Mouse (Mus musculus): ENCODE results near the gene Dync1li2. TPM values are rescaled to one million over a fixed set of nuclear protein-coding genes. Genes with fewer than 3 reads are reported as not detected.

The Dync1li2 gene
- polyA plus RNA-seq, 1 experiment: 45.0 TPM

DNA sequence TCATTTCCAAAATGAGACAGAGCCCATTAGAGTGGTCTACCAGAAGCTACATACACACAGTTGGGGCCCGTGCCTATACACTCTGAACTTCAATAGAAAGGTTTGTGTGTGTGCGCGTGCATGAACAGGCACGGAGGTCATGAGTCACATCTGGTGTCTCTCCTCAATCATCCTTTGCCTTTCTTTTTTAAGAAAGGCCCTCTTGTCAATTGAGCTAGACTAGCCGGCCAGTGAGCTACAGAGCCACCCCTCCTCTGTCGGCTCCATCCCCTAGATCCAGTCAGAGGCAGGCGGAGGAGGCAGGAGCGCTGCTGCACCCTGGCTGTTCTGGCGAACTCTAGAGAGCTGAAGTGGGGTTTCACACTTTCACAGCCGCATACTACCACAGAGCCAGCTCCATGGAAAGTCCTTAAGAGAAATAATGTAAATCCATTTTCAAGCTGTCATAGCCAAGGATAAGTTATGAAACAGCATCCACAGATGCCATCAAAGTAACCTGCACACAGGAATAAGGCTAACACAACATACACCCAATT lies 63.5 kb downstream of the Dync1li2 start:
- Histone ChIP-seq H3K79me2 (ENCODE audit: control insufficient read depth, insufficient read depth) (peaks cover 5% of the 10 kb centered on the region), H3K27me3 (ENCODE audit: control insufficient read depth, insufficient read depth, insufficient read length) (no peaks in the 10 kb centered on the region), H3K36me3 (ENCODE audit: control insufficient read depth, insufficient read depth) (no peaks in the 10 kb centered on the region), H3K4me2 (ENCODE audit: low read depth) (no peak overlapping the region), H3K4me3 (no peak overlapping the region), H3ac (ENCODE audit: control insufficient read depth, insufficient read length) (no peak overlapping the region)
- TF ChIP-seq SRF (IDR thresholded peaks at IDR 0.05; ENCODE audit: control insufficient read depth, insufficient read length, low read depth): no peak
- no peak for TF ChIP-seq MYOG (IDR thresholded peaks at IDR 0.05; ENCODE audit: control insufficient read depth in 1 of 3, insufficient read depth in 1 of 3, insufficient read length in 2 of 3, low read depth in 2 of 3)
- TF ChIP-seq POLR2AphosphoS2 (IDR thresholded peaks at IDR 0.05; ENCODE audit: insufficient read length, low read depth): no peak
- TF ChIP-seq TCF3 (IDR thresholded peaks at IDR 0.05; ENCODE audit: insufficient read length, low read depth): no peak
- TF ChIP-seq MYOD1 (IDR thresholded peaks at IDR 0.05; ENCODE audit: control insufficient read depth in 1 of 3, insufficient read length in 2 of 3, low read depth in 2 of 3): no peak
- no peak for TF ChIP-seq CEBPB (IDR thresholded peaks at IDR 0.05; ENCODE audit: insufficient read depth, poor library complexity, severe bottlenecking)
- TF ChIP-seq REST (IDR thresholded peaks at IDR 0.05; ENCODE audit: insufficient read depth, insufficient read length): no peak
- no peak for TF ChIP-seq TCF12 (IDR thresholded peaks at IDR 0.05; ENCODE audit: insufficient read depth, poor library complexity, severe bottlenecking)
- TF ChIP-seq E2F4 (IDR thresholded peaks at IDR 0.05; ENCODE audit: insufficient read depth): no peak
- no peak for TF ChIP-seq MAX (IDR thresholded peaks at IDR 0.05; ENCODE audit: low read depth)
- no peak for TF ChIP-seq USF1 (IDR thresholded peaks at IDR 0.05; ENCODE audit: low read depth)
- TF ChIP-seq POLR2A (IDR thresholded peaks at IDR 0.05; ENCODE audit: insufficient read length, low read depth): no peak

DNA sequence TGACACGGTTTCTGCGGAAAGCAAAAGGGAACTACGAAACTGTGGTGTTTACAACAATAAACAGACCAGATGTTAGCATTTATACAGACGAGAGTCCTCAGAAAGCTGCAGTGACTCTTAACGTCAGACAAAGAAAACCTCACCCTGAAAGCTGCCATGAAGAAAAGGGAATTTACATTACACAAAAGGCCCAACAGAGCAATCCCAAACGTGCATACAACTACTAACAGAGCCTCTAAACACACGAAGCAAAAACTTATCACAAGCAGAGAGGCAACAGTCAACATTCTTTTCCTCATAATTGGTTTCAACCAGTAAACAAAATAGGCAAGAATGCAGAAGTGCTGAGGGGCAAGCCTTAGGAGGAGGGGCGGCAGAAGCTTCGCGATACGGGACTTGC lies 66.2 kb downstream of the Dync1li2 start:
- TF ChIP-seq E2F4 (IDR thresholded peaks at IDR 0.05; ENCODE audit: insufficient read depth) (no peak), MYOG (IDR thresholded peaks at IDR 0.05; ENCODE audit: control insufficient read depth in 1 of 3, insufficient read depth in 1 of 3, insufficient read length in 2 of 3, low read depth in 2 of 3) (no peak), POLR2AphosphoS2 (IDR thresholded peaks at IDR 0.05; ENCODE audit: insufficient read length, low read depth) (no peak), POLR2A (IDR thresholded peaks at IDR 0.05; ENCODE audit: insufficient read length, low read depth) (no peak), TCF12 (IDR thresholded peaks at IDR 0.05; ENCODE audit: insufficient read depth, poor library complexity, severe bottlenecking) (no peak)
- Histone ChIP-seq H3ac (ENCODE audit: control insufficient read depth, insufficient read length) (no peak overlapping the region), H3K27me3 (ENCODE audit: control insufficient read depth, insufficient read depth, insufficient read length) (no peaks in the 10 kb centered on the region), H3K79me2 (ENCODE audit: control insufficient read depth, insufficient read depth) (no peaks in the 10 kb centered on the region), H3K36me3 (ENCODE audit: control insufficient read depth, insufficient read depth) (no peaks in the 10 kb centered on the region), H3K4me3 (no peak overlapping the region), H3K4me2 (ENCODE audit: low read depth) (no peak overlapping the region)

DNA sequence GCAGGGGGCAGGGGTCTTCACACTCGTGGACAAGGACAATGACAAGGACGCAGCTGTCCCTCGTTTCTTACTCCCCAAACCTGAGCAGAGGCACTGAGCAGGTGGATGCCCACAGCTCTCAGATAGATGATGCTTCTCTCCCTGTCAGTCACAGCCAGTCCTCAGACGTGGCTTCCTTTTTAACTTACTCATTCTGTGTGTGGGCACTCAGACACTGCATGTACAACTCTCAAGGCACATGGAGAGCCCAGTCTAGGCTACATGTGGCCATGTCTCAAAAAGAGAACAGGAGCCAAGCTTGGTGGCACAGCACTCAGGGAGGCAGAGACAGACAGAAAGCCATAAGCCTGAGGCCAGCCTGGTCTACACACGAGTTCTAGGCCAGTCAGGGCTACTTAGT lies 66.9 kb downstream of the Dync1li2 start:
- peak overlapping the region; percentile 6 for H3K4me2 ChIP-seq (ENCODE audit: low read depth)
- H3K36me3 ChIP-seq (ENCODE audit: control insufficient read depth, insufficient read depth): no peaks in the 10 kb centered on the region
- H3ac ChIP-seq (ENCODE audit: control insufficient read depth, insufficient read length): no peak overlapping the region
- peak in 1 of 3 experiments; percentile 2 for TF ChIP-seq MYOD1 (IDR thresholded peaks at IDR 0.05; ENCODE audit: control insufficient read depth in 1 of 3, insufficient read length in 2 of 3, low read depth in 2 of 3)
- no peak for TF ChIP-seq MAX (IDR thresholded peaks at IDR 0.05; ENCODE audit: low read depth)
- no peak overlapping the region for H3K4me3 ChIP-seq
- no peaks in the 10 kb centered on the region for H3K27me3 ChIP-seq (ENCODE audit: control insufficient read depth, insufficient read depth, insufficient read length)
- no peaks in the 10 kb centered on the region for H3K79me2 ChIP-seq (ENCODE audit: control insufficient read depth, insufficient read depth)

DNA sequence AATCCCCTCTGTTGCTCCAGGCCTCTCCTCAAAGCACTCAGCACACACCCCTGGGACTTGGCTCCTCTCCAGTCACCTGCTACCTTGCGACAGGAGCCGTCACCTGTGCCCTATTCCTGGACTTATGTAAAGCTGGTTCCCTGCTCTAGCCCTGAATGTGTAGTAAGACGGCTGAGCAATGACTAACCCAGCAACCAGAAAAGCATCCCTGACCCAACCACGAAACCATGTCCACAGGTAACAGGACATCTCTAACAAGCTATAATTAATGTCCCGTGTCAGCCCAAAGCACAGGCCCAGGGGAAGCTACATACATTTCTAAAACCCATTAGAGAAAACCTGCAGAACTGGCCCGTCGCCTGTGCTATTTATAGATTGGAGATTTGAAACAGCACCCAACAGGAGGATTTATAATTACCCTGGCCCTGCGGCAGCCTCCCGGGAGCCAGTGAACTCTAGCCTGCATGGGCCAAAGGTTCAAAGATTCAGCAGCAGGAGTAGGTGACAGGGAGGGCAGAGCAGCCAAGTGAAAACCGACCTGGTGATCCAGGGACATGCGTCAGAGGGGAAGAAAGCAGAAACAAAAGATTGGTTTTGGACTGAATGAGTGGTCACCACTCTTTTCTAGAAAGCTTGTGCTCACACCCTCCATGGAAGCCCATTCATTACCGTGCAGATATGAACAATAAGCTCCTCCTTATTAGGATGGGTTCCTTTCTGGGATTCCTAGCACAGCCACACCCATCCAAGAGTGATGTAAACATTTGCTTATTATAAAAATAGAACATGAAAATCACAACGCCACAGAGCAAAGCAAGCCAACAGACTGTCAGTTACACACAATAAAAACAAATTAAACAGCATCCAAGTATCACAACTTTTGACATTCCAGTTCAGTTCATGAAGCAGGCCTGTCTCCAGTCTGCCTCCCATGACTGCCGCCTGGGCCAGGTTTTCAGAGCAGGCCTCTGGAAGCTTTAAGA lies 67.7 kb downstream of the Dync1li2 start:
- Histone ChIP-seq H3K79me2 (ENCODE audit: control insufficient read depth, insufficient read depth) (no peaks in the 10 kb centered on the region), H3ac (ENCODE audit: control insufficient read depth, insufficient read length) (no peak overlapping the region), H3K4me3 (no peak overlapping the region), H3K36me3 (ENCODE audit: control insufficient read depth, insufficient read depth) (no peaks in the 10 kb centered on the region), H3K4me2 (ENCODE audit: low read depth) (peak overlapping the region; percentile 40), H3K27me3 (ENCODE audit: control insufficient read depth, insufficient read depth, insufficient read length) (no peaks in the 10 kb centered on the region)
- TF ChIP-seq MAX (IDR thresholded peaks at IDR 0.05; ENCODE audit: low read depth): no peak
- TF ChIP-seq POLR2AphosphoS2 (IDR thresholded peaks at IDR 0.05; ENCODE audit: insufficient read length, low read depth): no peak
- TF ChIP-seq POLR2A (IDR thresholded peaks at IDR 0.05; ENCODE audit: insufficient read length, low read depth): no peak
- no peak for TF ChIP-seq TCF12 (IDR thresholded peaks at IDR 0.05; ENCODE audit: insufficient read depth, poor library complexity, severe bottlenecking)
- TF ChIP-seq MYOD1 (IDR thresholded peaks at IDR 0.05; ENCODE audit: control insufficient read depth in 1 of 3, insufficient read length in 2 of 3, low read depth in 2 of 3): no peak
- TF ChIP-seq SRF (IDR thresholded peaks at IDR 0.05; ENCODE audit: control insufficient read depth, insufficient read length, low read depth): no peak
- TF ChIP-seq TCF3 (IDR thresholded peaks at IDR 0.05; ENCODE audit: insufficient read length, low read depth): no peak
- no peak for TF ChIP-seq REST (IDR thresholded peaks at IDR 0.05; ENCODE audit: insufficient read depth, insufficient read length)
- TF ChIP-seq USF1 (IDR thresholded peaks at IDR 0.05; ENCODE audit: low read depth): no peak
- no peak for TF ChIP-seq E2F4 (IDR thresholded peaks at IDR 0.05; ENCODE audit: insufficient read depth)
- no peak for TF ChIP-seq CEBPB (IDR thresholded peaks at IDR 0.05; ENCODE audit: insufficient read depth, poor library complexity, severe bottlenecking)
- no peak for TF ChIP-seq MYOG (IDR thresholded peaks at IDR 0.05; ENCODE audit: control insufficient read depth in 1 of 3, insufficient read depth in 1 of 3, insufficient read length in 2 of 3, low read depth in 2 of 3)

DNA sequence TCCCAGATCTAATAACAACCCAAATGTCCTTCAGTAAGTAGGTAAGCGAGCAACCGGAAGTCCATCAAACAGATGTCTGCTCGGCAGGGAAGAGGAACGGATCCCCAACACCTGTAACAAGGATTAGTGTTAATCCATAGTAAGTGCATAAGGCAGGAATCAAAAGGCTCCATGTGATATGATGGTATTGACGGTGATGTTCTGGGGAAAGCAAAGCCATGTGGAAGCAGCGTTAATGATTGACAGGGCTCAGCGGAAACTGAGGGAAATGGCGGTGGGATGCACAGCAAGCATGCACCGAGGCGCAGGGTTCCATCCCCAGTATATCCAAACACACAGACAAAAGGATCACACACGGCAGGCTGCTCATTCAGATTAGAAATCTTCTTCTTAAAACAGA lies 68.6 kb downstream of the Dync1li2 start:
- Histone ChIP-seq H3K4me2 (ENCODE audit: low read depth) (no peak overlapping the region), H3K4me3 (no peak overlapping the region), H3K27me3 (ENCODE audit: control insufficient read depth, insufficient read depth, insufficient read length) (no peaks in the 10 kb centered on the region), H3K36me3 (ENCODE audit: control insufficient read depth, insufficient read depth) (no peaks in the 10 kb centered on the region), H3K79me2 (ENCODE audit: control insufficient read depth, insufficient read depth) (no peaks in the 10 kb centered on the region), H3ac (ENCODE audit: control insufficient read depth, insufficient read length) (no peak overlapping the region)
- no peak for TF ChIP-seq CEBPB (IDR thresholded peaks at IDR 0.05; ENCODE audit: insufficient read depth, poor library complexity, severe bottlenecking)
- TF ChIP-seq MYOG (IDR thresholded peaks at IDR 0.05; ENCODE audit: control insufficient read depth in 1 of 3, insufficient read depth in 1 of 3, insufficient read length in 2 of 3, low read depth in 2 of 3): no peak
- no peak for TF ChIP-seq POLR2AphosphoS2 (IDR thresholded peaks at IDR 0.05; ENCODE audit: insufficient read length, low read depth)
- no peak for TF ChIP-seq TCF3 (IDR thresholded peaks at IDR 0.05; ENCODE audit: insufficient read length, low read depth)
- TF ChIP-seq MYOD1 (IDR thresholded peaks at IDR 0.05; ENCODE audit: control insufficient read depth in 1 of 3, insufficient read length in 2 of 3, low read depth in 2 of 3): no peak
- TF ChIP-seq POLR2A (IDR thresholded peaks at IDR 0.05; ENCODE audit: insufficient read length, low read depth): no peak
- no peak for TF ChIP-seq SRF (IDR thresholded peaks at IDR 0.05; ENCODE audit: control insufficient read depth, insufficient read length, low read depth)

Data from myocyte (in vitro differentiated cells).